Mouse (Mus musculus) embryo, embryonic 10.5 days (tissue): ENCODE data around the gene Magi1.
A peak's percentile ranks its signal among the peaks of the same experiment; 100 is the strongest.
"Not testable (repeated sequence)": the region's sequence is repeated elsewhere in the genome, so short reads cannot be mapped to it uniquely, and the experiment has no call there.

Experiments
- DNase-seq: peaks from one replicate; pipeline ENCODE4 v3.0.0-alpha.2; 2015; ENCODE audit warnings: low spot score

Magi1 gene

GRCm38 (mm10) chr6:94060621-94061213, 223.0 kb downstream of the Magi1 start:
- DNase-seq = no peak

GRCm38 (mm10) chr6:94059090-94059489, 224.6 kb downstream of the Magi1 start:
- no peak for DNase-seq

DNA sequence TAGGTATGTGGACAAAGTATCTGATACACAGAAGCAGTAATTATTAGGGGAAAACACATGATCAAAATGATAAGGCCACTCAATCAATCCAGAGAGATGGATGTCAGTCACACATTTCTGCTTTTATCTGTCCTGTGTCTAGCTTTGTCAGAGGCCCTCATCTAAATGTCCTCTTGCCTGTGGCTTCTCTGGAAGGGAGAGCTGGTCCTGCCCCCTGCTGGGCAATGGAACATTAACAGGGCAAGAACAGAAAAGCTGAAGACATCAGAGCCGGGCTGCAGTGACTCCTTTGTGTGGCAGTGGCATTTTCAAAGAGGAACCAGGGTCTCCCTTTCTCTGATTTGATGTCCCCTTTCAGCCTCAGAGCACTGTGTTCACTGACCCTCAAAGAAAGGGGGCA, 229.8 kb downstream of the Magi1 start:
- peak; percentile 75 for DNase-seq

- DNase-seq = no peak
Observed at GRCm38 (mm10) chr6:94045180-94045579, 238.5 kb downstream of the Magi1 start.

DNA sequence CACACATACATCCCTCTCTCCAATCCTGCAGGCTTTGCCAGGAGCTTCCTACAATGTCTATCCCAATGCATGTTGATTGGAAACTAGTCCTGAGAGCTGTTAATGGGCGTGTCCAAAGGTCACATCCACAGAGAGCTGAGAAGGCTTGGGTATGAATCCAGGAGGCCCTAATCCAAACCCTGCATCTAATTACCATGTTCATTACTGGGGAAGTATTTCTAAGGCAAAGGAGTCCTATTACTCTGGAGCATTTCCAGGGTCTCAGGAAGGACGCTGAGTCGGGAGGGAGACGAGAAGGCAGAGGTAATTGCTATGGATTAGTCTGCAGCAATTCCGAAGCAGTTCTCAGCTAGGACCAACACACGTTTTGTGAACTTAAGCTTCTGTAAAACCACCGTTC, 240.3 kb downstream of the Magi1 start:
- no peak for DNase-seq

GRCm38 (mm10) chr6:94040093-94040492, 243.6 kb downstream of the Magi1 start:
- DNase-seq = peak; percentile 78

GRCm38 (mm10) chr6:94038897-94039296, 244.8 kb downstream of the Magi1 start:
- no peak for DNase-seq

DNA sequence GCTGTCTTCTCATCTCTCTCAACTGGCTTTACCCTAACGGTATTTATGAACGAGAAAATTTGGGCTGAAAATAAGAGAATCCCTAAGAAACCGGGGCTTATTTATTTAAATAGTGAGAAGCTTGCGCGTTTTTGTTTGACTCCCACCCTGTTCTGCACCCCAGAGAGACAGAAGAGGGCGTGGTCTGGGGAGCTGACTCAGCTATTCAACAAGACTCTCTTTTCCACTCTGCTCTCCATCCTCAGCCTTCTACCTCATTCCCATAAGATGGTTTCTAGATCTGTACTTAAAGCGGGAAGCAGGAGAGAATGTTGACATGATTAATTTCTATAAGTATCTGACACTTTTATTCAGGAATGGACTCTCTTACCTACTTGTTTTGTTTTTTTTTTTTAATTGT, 247.2 kb downstream of the Magi1 start:
- no peak for DNase-seq

- no peak for DNase-seq
Observed at GRCm38 (mm10) chr6:94026361-94026760, 257.4 kb downstream of the Magi1 start.

- no peak for DNase-seq
Observed at GRCm38 (mm10) chr6:94022437-94022836, 261.3 kb downstream of the Magi1 start.

- DNase-seq = no peak
Observed at GRCm38 (mm10) chr6:94021239-94021962, 262.3 kb downstream of the Magi1 start.

GRCm38 (mm10) chr6:94020566-94020965, 263.2 kb downstream of the Magi1 start:
- no peak for DNase-seq

DNA sequence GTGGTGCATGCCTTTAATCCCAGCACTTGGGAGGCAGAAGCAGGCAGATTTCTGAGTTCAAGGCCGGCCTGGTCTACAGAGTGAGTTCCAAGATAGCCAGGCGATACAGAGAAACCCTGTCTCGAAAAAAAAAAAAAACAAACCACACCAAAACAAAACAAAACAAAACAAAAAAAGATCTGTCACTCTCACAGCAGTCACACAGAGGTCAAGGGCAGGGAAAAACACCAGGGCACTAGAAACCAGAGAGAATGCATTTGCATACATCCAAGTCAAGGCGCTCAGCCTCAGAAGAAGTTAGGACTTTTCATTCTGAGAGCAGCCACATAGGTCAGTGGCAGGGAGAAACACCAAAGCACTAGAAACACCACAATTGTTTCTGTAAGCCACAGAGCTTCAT, 263.8 kb downstream of the Magi1 start:
- DNase-seq = no peak

DNA sequence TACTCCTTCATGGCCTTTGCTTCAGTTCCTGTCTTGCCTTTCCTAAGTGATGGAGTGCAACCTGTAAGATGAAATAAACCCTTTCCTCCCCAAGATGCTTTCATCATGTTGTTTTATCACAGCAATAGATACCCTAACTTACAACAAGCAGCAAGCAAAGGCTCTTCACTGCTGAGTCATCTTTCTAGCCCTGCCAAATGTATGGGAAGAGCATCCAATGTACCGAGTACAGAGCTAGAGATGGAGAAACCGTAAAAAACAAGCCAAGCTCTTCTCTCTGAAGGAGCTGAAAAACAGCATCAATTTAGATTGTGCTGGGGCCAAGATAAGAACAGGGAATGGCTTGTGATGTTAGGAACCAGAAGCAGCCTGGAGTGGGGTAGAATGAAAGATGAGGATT, 270.0 kb downstream of the Magi1 start:
- no peak for DNase-seq

DNA sequence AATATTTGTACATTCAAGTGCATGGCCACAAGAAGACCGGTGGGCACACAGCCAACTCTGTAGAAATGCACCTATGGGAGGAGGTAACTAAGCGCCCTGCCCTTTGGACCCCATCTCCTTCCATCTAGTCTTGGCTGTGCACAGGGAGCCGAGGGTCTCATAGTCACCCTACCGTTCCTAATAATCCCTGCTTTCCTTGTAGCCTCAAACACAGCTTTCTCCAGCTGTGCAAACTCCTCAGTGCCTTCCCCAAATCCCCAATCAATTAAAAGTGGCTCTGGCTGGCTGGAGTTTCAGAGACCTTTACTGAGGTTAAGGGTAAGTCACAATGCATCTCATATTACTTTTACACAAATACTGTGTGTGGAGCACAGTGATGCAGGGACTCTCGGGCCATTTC, 271.8 kb downstream of the Magi1 start:
- peak; percentile 59 for DNase-seq

DNA sequence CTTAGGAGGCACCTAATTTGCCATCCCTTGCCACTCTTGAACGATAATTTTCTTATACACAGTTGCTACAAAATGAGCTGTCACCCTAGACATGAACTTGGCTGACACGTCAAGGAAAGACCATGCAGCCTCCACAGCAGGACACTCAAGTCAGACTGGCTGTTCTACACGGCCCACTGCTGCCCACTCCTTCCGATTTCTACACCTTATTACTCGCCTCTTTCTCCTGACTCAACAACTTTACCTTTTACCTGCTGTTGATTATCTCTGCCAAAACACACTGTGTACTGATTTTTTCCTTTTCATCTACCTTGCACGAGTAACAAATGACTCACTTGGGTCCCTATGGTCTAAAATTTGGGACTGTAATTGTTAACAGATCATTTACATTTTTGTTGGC, 272.2 kb downstream of the Magi1 start:
- DNase-seq = no peak

DNA sequence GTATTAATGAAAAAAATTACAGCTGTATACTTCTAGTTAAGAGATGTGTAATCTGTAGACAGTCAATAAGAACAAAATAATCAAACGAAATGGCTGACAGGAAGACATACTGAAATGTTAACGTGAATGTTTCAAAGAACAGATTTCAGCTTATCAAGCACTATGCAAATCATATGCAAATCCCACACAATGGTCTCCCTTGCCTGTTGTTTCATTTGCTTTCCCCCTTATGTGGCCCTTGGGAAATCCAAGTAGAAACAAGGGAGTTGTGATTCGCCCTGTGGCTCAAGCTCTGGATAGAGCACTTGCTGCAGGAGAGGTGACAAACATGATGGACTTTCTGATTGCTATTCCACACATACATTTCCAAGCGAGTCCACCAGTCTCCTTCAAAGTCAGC, 275.1 kb downstream of the Magi1 start:
- no peak for DNase-seq

- DNase-seq = not testable (repeated sequence)
Observed at GRCm38 (mm10) chr6:94003586-94003985, 280.1 kb downstream of the Magi1 start.

DNA sequence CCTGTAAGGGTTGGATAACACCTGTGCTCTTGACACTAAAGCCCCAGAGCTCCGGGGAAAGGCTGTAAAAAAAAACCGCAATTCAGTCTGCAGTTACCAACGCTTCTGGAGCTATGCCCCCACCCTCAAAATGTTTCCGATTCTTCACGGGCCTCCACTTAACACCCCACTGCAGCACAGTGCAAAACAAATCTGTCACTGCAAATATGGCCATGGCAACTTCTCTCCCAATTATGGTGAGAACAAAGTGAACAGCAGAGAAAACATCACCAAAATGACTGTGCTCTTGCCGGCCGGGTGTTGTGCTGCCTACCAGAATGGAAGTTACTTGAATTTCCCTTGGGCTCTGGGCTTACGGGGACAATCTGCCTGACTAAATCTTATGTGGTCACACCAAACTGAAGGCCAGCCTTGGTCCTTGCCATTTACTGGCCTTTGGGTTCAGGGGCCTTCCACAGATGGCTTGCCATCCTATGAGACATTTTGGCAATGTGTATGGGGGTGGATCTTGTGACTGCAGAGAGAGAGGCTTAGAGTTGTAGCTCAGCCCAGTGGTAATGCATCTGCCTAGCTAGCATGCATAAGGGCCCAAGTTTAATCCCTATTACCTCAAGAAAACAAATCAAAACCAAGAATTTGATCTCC, 286.8 kb downstream of the Magi1 start:
- DNase-seq = no peak

- DNase-seq = peak; percentile 9
Observed at GRCm38 (mm10) chr6:93987561-93987960, 296.2 kb downstream of the Magi1 start.

- DNase-seq = peak; percentile 73
Observed at GRCm38 (mm10) chr6:93985111-93985510, 298.6 kb downstream of the Magi1 start.

DNA sequence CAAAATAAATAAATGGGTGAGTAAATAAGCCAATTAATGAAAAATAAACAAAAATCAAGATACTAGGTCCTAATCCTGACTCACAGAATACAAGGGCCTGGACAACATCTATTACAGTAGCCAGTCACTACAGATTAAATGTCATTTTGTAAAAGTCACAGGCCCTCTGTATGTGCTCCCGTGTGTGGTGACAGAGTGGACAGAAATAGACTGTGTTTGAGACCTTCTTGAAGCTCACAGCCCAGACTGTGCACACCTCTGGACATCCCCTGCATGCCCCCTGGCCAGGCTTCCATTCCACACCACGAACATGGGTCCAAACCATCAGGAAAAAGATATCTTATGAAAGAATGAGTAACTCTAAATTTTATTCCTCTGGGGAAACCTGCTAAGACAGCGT, 300.2 kb downstream of the Magi1 start:
- no peak for DNase-seq

GRCm38 (mm10) chr6:93981211-93981610, 302.5 kb downstream of the Magi1 start:
- peak; percentile 24 for DNase-seq
